Mouse (Mus musculus) hindlimb bud, embryonic 11.5 days (tissue): Measurements from ENCODE around the gene Mindy4.

ENCODE experiments used
- DNase-seq: peaks from one replicate; pipeline ENCODE4 v3.0.0-alpha.2; 2012; ENCODE audit warnings: low read depth, low spot score; ENCODE audit errors: extremely low spot score

Mindy4 gene

GRCm38 (mm10) chr6:55337242-55337641 is 134.1 kb downstream of the Mindy4 start:
- DNase-seq = no peak

- DNase-seq = no peak
Measured at GRCm38 (mm10) chr6:55338077-55338476, 134.9 kb downstream of the Mindy4 start.

GRCm38 (mm10) chr6:55338934-55339825 is 136.0 kb downstream of the Mindy4 start:
- DNase-seq = no peak

DNA sequence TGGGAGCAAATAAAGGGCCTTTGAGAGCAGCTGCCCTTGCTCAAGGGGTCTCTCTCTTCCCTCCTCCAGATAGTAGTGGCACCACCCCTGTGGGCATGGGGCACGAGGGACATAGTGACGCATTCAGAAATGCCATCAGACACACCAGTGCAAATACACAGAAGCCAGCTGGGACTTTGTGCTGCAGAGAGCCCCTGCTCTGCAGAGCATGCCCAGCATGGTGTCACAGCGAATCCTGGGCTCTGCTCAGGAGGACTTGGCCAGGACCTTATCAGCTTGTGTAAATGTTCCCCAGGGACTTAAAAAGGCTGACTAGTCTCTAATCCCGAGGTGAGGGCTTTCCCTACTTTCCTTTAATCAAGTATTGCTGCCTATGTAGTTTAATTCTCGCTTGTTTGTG is 138.5 kb downstream of the Mindy4 start:
- no peak for DNase-seq

GRCm38 (mm10) chr6:55342328-55342727 is 139.1 kb downstream of the Mindy4 start:
- DNase-seq = no peak

- no peak for DNase-seq
Measured at GRCm38 (mm10) chr6:55343446-55343845, 140.3 kb downstream of the Mindy4 start.

DNA sequence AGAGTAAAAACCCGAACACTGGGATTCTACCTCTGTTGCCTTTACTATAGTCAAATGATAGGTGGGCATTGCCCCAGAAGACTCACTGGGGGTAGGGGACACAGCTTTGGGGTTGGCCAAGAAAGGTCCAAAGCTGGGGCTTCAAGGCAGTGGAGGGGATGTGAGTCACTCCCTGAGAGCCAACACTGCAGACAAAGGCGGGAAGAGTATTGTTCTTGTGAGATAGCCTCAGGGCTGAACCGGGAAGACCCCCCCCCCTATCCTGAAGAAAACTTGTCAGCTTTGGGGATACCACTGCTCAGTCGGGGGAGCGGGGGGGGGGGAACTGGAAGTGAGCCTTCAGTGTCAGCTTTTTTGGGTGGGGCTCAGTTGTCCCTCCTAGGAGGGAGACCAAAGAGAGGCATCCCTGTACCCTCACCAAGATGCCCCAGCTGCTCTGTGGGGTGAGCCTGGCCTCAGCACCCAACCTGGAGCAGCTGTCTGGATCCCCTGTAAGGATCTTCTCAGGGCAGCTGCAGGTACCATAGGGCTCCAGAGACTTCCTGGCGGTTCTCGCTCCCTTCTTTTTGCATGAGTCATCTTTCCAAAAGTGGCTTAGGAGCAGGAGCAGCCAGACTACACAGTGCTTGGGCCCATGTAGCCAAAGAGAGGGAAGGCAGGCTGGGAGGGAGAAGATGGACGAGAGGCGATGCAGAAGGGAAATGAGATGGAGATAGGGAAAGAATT is 141.3 kb downstream of the Mindy4 start:
- DNase-seq = no peak

GRCm38 (mm10) chr6:55345264-55345663 is 142.1 kb downstream of the Mindy4 start:
- no peak for DNase-seq

- no peak for DNase-seq
Measured at GRCm38 (mm10) chr6:55346491-55346890, 143.3 kb downstream of the Mindy4 start.

GRCm38 (mm10) chr6:55347711-55348571 is 144.8 kb downstream of the Mindy4 start:
- DNase-seq = no peak

- DNase-seq = no peak
Measured at GRCm38 (mm10) chr6:55349231-55349630, 146.0 kb downstream of the Mindy4 start.

DNA sequence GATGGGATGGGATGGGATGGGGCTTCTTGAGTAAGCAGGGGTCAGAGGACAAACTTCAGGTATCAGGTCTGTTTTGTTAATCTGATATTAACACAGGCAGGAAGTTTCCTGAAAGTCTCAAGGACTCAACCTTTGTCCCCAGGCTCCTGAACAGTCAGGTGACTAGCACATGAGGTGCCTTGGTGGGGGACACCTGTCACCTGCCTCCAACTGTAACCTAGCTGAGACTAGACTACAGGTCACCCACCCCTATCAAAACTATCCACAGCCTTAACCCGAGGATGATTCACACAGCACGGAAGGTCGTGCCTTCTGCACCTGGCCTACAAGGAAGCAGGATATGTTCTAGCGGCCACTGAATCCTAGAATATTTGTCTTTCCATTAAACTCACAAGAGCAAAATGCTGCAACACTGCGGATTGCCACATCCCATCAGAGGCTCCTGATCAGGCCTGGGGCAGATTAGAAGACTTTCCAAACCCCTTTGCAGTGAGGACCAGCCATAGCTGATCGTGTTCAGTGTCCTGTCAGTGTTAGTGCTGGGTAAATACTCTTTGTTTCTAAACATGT is 147.3 kb downstream of the Mindy4 start:
- DNase-seq = no peak

DNA sequence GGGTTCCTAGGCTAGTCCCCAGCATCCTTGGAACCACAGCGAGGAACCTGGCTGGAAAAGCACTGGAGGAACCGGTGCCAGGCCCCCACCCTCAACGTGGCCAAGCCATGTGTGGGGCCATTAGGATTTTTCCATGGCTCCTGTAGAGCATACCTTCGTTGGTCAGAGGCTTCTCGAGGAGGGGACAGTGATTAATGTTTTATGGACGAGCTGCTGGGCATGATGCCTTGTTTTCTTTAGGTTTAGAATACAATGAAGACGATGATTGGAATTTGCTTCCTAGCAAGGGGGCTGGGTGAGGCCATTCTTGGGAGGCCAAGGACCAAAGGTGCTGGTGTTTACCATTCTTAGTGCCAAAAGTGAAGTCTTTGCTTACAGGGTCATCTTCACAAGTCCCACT is 148.5 kb downstream of the Mindy4 start:
- no peak for DNase-seq

DNA sequence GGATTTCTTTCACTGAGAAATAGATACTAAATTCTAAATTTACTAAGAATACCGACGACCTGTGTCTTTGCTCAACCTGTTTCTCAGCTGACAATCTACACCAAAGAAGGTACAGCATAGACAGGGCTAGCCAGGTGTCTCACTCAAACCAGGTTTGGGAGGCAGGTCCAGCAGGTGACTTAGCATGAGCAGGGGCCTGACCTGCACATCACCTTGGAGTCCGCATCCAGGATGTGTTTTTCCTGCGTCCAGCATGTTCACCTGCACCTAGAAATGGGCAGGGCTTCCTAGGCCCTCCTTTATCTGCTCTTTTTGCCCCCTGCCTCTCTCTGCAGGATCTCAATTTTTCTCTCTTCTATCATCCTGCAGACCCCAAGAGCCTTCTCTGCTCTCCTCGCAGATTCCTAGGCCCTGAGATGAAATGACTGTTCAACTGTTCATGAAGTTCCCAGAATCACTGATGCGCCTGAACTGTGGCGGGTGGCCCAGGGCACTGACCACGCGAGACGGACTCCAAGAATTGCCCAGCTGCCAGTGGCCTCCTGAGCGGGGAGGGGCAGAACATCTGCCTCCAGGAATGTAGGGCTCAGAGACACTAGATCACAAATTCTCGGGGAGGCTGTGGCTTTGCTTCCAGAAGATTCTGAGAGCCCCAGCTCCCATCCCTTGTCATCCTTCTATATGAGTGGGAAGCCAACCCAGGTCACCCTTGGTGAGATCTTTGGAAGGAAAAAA is 150.7 kb downstream of the Mindy4 start:
- DNase-seq = no peak

GRCm38 (mm10) chr6:55354456-55355117 is 151.4 kb downstream of the Mindy4 start:
- DNase-seq = no peak

DNA sequence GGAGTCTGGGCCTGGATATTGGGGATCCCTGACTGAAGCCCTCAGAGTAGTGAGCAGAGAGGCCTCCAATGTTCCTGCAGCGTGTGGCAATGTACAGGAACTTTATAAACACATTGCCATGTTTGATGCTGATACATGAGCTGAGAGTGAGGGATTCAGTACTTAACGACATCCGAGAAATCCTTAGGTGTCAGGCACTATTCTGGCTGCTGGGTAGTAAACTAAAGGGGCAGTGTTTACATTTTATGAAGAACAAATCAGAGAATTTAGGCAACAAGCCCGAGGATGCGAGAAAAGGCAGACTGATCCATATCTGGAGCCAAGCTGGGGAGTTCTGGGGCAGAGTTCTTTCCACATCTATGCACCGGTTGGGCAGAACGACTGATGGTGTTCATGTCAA is 152.4 kb downstream of the Mindy4 start:
- DNase-seq = no peak

- no peak for DNase-seq
Measured at GRCm38 (mm10) chr6:55356017-55356703, 153.0 kb downstream of the Mindy4 start.

DNA sequence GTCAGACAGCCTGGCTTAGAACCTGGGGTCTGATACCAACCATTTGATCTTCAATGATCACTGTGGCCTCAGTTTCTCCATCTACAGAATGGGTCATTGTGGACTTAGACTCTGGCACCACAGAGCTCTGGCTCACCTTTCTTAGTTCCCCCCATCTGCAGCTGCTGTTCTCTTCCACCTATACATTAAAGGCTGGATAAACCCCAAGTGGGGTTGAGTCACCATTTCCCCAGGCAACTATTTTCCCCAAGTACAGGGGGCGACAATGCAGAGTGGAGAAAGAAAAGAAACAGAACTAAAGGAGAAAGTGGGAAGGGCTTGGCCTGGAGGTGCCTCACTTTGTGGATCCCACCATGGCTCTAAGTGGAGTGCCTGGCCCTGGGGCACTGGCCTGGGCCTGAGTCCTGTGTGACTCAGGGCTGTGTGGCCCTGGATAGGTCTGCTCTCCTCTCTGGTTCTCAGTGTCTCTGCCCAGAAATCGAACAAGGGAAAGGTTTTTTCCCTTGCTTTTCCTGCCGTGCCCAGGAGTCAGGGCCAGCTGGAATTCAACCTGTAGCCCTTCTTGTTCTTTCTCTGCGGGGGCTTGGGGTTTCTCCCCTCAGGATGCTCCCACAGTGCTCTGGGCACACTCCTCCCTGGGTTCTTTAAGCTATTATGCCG is 153.9 kb downstream of the Mindy4 start:
- no peak for DNase-seq

- DNase-seq = no peak
Measured at GRCm38 (mm10) chr6:55357636-55358031, 154.5 kb downstream of the Mindy4 start.
